Mouse (Mus musculus) gastrocnemius, postnatal 10 days (tissue): ENCODE data around the gene Dmrtc1a. TPM values are rescaled to one million over a fixed set of nuclear protein-coding genes. Genes with fewer than 3 reads are reported as not detected.
"Not testable (repeated sequence)": the region's sequence is repeated elsewhere in the genome, so short reads cannot be mapped to it uniquely, and the experiment has no call there.

Experiments used
- DNase-seq: peaks from one replicate; pipeline ENCODE4 v3.0.0; 2021; ENCODE audit warnings: mixed read lengths
- long read RNA-seq, 2 experiments: library from polyadenylated mRNA; stranded (forward); transcript quantifications; one replicate each; pipeline ENCODE4 v2.0.0; 2021
- total RNA-seq, 2 experiments: library from RNA; stranded (reverse); gene quantifications; 2 replicates each; pipeline ENCODE4 v1.2.3; 2021

The Dmrtc1a gene
- total RNA-seq: not detected
- long read RNA-seq, experiment 1: 0 reads
- long read RNA-seq, experiment 2: 0 reads

DNA sequence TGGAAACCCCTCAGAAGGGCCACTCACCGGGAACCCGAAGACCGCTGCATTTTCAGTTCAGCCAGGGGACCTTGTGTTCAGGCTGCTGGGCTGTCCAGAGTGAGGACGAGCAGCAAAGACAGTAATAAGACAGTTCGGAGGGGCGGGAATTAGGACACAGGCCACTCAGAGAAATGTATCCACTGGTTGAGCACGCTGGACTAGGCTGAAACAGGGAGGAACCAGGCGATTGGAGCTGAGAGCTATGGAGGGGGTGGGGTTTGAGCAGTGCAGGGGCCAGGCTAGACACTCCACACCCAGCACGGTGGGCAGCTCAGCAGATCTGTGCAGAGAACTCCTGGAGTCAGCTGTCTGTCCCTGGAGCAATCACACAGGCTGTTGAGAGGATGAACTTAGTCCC lies at the start of gene Dmrtc1a, which contains the start of gene 1700011M02Rik:
Gene Dmrtc1a, minus strand, starts transcription at position 101 of the 400 bp plus-strand sequence.
Gene 1700011M02Rik, plus strand, starts transcription at position 319 of the 400 bp plus-strand sequence.
- not testable (repeated sequence) for DNase-seq

DNA sequence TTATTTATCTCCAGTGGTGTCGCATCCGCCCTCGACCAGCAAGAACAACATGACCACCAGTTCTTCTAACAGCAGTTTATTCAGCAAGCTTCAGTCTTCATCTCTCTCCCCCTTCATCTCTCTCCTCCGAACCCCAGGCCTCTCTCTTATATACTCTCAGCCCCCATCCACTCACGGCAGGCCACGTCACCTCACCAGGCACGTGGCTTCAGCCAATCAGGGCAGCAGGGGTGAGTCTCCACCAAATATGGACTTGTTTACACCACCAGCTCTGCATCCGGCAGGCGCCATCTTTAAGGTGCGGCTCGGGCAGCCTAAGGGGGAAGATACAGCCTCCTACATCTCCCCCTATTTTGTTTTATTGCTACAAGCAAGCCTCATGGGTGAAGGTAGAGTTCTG lies 41.6 kb upstream of the Dmrtc1a start:
- not testable (repeated sequence) for DNase-seq

DNA sequence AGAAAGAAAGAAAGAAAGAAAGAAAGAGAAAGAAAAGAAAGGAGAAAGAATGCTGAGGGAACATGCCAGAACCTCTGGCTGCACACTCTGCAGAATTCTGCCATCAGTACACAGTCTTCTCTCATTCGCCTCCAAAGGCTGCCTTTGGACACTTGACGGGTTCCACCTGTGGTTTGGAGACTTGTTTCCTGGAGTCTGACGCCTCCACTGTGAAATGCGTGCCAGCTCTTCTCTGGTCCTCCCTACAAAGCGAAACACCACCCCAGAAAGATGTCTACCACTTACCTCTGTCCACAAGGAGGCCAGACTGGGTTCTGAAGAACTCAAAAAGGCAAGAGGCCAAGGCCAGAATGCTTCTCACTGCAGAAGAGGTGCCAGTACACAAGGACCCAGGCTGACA lies 28.3 kb upstream of the Dmrtc1a start:
- DNase-seq: no peak

DNA sequence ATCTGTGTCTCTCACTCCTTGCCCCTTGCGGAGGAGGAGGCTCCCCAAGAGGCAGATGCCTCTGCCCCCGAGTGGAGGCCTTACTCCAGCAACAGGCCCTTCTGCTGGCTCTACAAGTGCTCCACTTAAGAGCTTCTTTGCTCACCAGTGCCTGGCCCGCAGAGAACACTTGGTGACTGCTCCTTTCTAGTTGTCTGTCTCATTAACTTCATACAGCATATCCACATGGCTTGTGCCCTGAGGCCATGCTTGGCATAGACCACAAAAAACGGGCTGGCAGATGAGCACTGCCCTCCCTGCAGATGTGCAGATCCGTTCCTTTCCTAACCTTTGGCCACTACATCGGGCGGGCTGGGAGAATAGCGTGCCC lies 25.9 kb upstream of the Dmrtc1a start:
- no peak for DNase-seq

DNA sequence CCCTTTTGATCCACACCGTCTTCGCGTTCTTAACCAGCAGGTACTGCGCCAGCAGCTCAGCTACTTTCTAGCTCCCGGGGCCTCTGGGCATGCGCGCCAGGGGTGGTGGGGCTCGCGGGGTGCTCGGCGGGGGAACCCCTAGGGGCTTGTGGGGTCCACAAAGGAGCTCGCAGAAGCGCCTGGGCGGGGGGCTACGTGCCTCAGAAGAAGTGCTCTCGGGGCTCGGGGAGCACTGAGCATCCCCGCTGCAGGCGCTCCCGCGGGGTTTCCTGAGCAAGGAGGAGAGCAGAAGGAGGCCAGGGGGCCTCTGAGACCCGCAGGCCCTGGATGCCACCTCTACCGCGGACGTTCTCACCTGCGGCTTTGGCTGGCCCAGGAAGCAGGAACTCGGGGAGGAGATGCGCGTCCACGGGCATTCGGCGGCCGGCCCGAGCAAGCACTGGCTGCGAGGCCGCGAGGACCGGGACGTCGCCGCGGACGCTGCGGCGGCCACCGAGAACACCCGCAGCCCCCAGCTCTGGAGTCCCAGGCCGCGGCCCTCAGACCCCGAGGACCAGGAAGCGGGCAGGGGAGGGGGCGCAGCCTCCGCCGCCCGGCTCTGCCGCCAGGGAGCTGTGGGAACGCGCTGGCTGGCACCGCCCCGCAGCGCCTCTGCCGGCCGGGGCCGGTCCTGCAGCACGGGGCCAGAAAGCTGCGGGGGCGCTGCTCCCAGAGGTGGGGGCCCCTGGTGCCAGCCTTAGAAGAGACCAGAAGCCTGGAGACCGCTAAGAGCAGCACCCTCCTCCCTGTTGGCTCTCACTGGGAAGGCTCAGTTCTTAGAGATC lies 25.3 kb upstream of the Dmrtc1a start:
- peak; percentile 24 for DNase-seq

DNA sequence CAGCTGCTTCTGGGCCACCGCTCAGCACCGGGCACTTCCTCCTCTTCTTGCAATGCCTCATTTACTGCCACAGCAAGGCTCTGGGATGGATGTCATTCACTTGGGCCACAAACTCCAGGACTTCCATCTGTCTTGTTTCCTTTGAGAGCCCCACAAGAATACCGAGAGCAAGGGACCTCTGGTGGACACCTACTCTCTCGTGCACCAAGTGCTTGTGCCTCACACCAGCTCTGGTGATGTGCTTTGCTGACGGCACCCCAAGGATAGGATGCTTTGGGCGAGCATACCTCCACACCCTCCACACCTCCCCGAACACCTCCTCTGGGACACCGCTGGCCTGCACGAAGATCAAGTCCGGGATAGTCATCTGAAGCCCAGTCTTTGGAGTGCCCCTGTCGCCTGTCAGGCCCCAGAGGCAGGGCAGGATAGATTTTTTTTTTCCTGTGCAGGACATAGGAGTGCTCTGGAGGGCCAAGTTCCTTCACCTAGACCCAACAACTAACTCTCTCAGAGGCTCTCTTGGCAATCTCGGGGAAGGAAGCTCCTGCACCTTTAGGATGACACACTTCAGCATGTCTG lies 24.6 kb upstream of the Dmrtc1a start:
- no peak for DNase-seq

DNA sequence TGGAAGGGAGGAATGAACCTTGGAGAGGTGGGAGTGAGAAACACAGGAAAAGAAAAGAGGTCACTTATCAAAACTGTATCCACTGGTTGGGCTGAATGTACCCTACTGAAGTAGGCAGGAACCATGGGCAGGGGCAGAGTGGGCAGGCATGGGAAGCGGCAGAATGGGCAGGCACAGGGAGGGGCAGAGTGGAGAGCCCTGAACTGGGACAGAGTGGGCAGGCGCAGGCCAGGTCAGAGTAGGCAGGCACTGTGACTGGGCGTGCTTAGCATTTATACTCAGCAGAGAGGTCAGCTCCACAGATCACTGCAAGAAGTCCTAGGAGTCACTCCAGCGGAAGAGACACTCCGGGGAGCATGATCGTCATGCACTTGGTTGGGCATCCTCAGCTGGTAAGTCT lies 19.6 kb upstream of the Dmrtc1a start, which contains the start of gene 1700018G05Rik:
Gene 1700018G05Rik, plus strand, starts transcription at position 301 of the 400 bp plus-strand sequence.
- DNase-seq: not testable (repeated sequence)

DNA sequence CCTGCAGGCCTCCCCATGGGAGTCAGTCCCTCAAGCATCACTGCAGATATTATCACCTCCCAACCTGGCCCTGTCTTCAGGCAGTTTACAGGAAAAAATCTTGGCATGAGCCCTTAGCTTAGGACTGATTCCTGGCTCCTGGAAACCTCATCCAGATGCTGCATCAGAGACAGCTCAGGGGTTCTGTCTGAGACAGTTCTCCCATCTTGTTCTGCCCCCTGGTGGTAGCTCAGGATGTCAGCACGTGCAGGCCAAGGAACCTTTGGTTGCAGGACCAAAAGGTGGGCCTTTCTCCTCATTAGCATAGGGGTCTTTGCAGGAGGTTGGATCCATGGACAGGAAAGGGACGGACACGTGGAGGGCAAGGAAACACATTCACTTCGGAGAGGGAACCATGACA lies 18.2 kb upstream of the Dmrtc1a start:
- DNase-seq: peak; percentile 29

DNA sequence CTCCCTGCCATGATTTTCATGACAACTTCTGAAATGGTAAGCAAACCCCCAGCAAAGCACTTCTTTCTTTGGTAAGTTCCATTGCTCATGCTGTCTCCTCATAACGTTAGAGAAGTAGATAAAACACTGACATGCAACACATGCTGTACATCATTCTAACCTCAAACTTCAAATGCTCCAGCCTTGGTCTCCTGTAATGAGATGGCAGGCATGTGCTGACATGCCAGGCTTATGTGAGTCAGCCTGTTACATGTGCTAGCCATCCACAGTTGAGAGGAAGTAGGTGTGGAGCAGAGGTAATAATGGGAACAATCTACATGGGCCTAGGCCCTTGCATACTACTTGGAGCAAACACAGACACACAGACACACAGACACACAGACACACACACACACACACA lies 6.3 kb upstream of the Dmrtc1a start:
- DNase-seq: not testable (repeated sequence)

DNA sequence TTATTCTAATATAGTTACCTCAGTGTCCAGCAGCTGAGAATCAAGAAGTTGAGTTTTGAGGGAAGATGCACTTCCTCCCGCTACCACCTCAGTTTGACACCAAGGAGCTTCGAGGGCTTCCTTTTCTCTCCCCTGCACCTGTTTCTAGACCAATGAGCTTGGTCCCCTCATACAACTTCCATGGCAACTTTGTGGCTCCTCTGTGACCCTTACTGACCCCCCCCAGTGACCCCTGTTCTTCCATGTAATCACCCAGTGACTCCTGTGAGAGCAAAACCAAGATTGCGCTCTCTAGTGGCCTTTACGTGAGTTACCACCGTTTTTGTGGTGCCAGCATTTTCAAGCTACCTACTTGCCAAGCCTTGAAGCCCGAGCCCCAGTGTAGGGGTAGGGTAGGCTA lies 40.6 kb downstream of the Dmrtc1a start, which contains the start of gene 1700031F05Rik:
Gene 1700031F05Rik, minus strand, starts transcription at position 101 of the 400 bp plus-strand sequence.
- DNase-seq: no peak

DNA sequence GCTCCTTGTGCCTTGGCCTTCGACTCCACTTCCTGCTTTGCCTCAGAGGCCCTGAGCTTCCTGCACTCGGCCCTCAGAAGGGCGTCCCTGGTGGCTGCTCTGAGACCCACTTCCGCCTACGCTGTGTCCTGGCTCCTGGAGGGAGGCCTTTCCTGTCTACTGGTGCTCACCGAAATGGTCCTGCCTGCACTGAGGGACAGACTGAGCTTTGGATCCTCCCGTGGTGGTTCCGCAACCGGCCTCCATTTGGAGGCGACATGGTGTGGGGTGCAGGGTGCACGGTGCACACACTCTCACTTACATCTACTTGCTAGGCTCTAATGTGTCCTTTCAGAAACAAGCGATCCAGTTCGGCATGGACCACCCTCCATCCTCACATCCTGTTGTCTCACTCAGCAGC lies 54.0 kb downstream of the Dmrtc1a start, which contains the start of gene Dmrtc1c2:
Gene Dmrtc1c2, minus strand, starts transcription at position 101 of the 400 bp plus-strand sequence.
- DNase-seq: not testable (repeated sequence)

Other genes with a start within 250 kb of the Dmrtc1a start
- gene Gm3880, start 221.7 kb downstream of the Dmrtc1a start, total RNA-seq: not detected
- gene Gm9112, start 201.1 kb downstream of the Dmrtc1a start, total RNA-seq: not detected
- gene Dmrtc1b, start 200.8 kb downstream of the Dmrtc1a start, total RNA-seq: not detected
- not detected for gene Dmrtc1c1, start 105.7 kb downstream of the Dmrtc1a start, total RNA-seq
- gene Dmrtc1c2, start 54.1 kb downstream of the Dmrtc1a start, total RNA-seq: not detected
- gene 1700031F05Rik, start 40.7 kb downstream of the Dmrtc1a start, total RNA-seq: not detected
- not detected for gene 1700011M02Rik, start 218 bp upstream of the Dmrtc1a start, total RNA-seq
- gene 1700018G05Rik, start 19.7 kb upstream of the Dmrtc1a start, total RNA-seq: not detected